Mouse (Mus musculus) stomach, postnatal 0 days (tissue): ENCODE data around the gene Itm2b.

Source experiments
- CTCF ChIP-seq: IDR thresholded peaks from 2 replicates; pipeline ENCODE4 v1.5.1; 2016; ENCODE audit warnings: antibody characterized with exemption, low read depth, mild to moderate bottlenecking, moderate library complexity
- EP300 ChIP-seq: optimal IDR thresholded peaks from 2 replicates; pipeline ENCODE3; 2016; ENCODE audit warnings: antibody characterized with exemption

DNA sequence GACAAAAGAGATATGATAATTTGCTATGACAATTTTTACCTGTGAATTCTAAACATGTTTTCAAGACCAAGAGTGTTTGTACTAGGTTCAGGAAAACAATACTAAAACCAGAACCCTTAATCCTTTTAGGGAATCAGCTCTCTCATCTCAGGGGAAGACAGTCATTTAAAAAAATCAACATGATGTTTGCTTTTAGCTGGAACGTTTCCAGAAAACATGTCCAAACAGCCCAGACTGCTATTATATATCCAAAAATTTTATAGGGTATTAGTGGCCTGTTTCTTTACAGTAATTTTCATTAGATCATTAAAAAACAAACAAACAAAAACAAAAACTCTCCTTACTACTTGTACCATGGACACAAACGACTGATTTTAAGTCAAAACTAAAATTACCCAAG lies 1.3 kb downstream of the Itm2b start:
- no peak for TF ChIP-seq CTCF
- TF ChIP-seq EP300 = no peak
